Mouse (Mus musculus) spleen, adult 2 months (tissue): Measurements from ENCODE around the gene Shc3. TPM values are rescaled to one million over a fixed set of nuclear protein-coding genes. Genes with fewer than 3 reads are reported as not detected.
A peak's percentile ranks its signal among the peaks of the same experiment; 100 is the strongest.

Experiments
- DNase-seq, 2 experiments: peaks; one replicate each; pipeline versions ENCODE4 v3.0.0 to v3.0.0-alpha.2; 2012 to 2021; ENCODE audit warnings: low spot score in 2 of 2, low read depth in 1 of 2
- H3K27ac ChIP-seq: fragments of 200-500 bp; 2 replicates; pipeline ENCODE4 v1.5.1; 2012; ENCODE audit warnings: low read length, inconsistent platforms; ENCODE audit not compliant: insufficient read depth
- H3K27me3 ChIP-seq: fragments of 200-500 bp; 2 replicates; pipeline ENCODE4 v1.6.1; 2012; ENCODE audit warnings: mild to moderate bottlenecking, moderate library complexity, low read length, inconsistent platforms; ENCODE audit not compliant: control insufficient read depth, insufficient read depth
- H3K36me3 ChIP-seq: fragments of 200-500 bp; 2 replicates; pipeline ENCODE4 v1.6.1; 2012; ENCODE audit warnings: mild to moderate bottlenecking, low read length, inconsistent platforms; ENCODE audit not compliant: control insufficient read depth, insufficient read depth
- H3K4me1 ChIP-seq: fragments of 200-500 bp; 2 replicates; pipeline ENCODE4 v1.6.1; 2011; ENCODE audit warnings: inconsistent platforms; ENCODE audit not compliant: control insufficient read depth, insufficient read depth, insufficient read length
- H3K4me3 ChIP-seq: fragments of 200-500 bp; 2 replicates; pipeline ENCODE4 v1.5.1; 2011; ENCODE audit warnings: mild to moderate bottlenecking, inconsistent platforms; ENCODE audit not compliant: insufficient read depth, insufficient read length; ENCODE audit errors: extremely low read depth
- CTCF ChIP-seq: fragments of 200-500 bp; IDR thresholded peaks from 2 replicates; pipeline ENCODE4 v1.5.1; 2011; ENCODE audit warnings: mild to moderate bottlenecking, inconsistent platforms; ENCODE audit not compliant: insufficient read depth, insufficient read length, insufficient replicate concordance; ENCODE audit errors: extremely low read depth
- POLR2A ChIP-seq: fragments of 200-500 bp; IDR thresholded peaks from 2 replicates; pipeline ENCODE4 v1.6.1; 2011; ENCODE audit warnings: low read depth, low read length, inconsistent platforms
- WGBS: fragments of 180-500 bp; shearing (Covaris S2); methylation state at CpG from one replicate; pipeline ENCODE4 v1.1.7; 2018; 5-methylcytosine and 5-hydroxymethylcytosine counted together
- polyA plus RNA-seq: library from polyadenylated mRNA; depleted of rRNA; stranded (reverse); fragments of >200 nt; gene quantifications from 2 replicates; pipeline ENCODE4 v1.2.3, GENCODE M21; 2012

Shc3 gene
- polyA plus RNA-seq, 1 experiment = 0.14 TPM

GRCm38 (mm10) chr13:51411243-51411642 is 158.0 kb downstream of the Shc3 start:
- TF ChIP-seq CTCF (no peak), POLR2A (no peak)
- Histone ChIP-seq H3K27me3 (0 out of 2 replicates have a peak, but pooled peaks cover 4% of the 10 kb centered on the region), H3K27ac (no peak overlapping the region), H3K36me3 (no peaks in the 10 kb centered on the region), H3K4me3 (no peak overlapping the region), H3K4me1 (no peaks in the 10 kb centered on the region; the same call in 1 of the 2 replicates)
- DNase-seq = no peak
- 86% methylated on average over 9 of the region's 9 CpGs for WGBS

- H3K36me3 ChIP-seq = no peaks in the 10 kb centered on the region
- TF ChIP-seq POLR2A (no peak), CTCF (no peak)
- 0 out of 2 replicates have a peak, but pooled peaks cover 4% of the 10 kb centered on the region for H3K27me3 ChIP-seq
- H3K4me1 ChIP-seq = no peaks in the 10 kb centered on the region; the same call in 1 of the 2 replicates
- 52% methylated on average over 6 of the region's 6 CpGs for WGBS
- peak overlapping the region; percentile 31; the same call in 1 of the 2 replicates for H3K4me3 ChIP-seq
- H3K27ac ChIP-seq = no peak overlapping the region
- DNase-seq = no peak
These were observed 159.2 kb downstream of the Shc3 start for GRCm38 (mm10) chr13:51409936-51410481.

- Histone ChIP-seq H3K4me1 (peaks cover 4% of the 10 kb centered on the region; the same call in 1 of the 2 replicates), H3K27ac (peak within 1 kb of the TSS; percentile 35), H3K27me3 (0 out of 2 replicates have a peak, but pooled peaks cover 4% of the 10 kb centered on the region), H3K36me3 (no peaks in the 10 kb centered on the region), H3K4me3 (peak within 1 kb of the TSS; percentile 58)
- DNase-seq = peak in 1 of 2 experiments; percentile 47
- WGBS = 2% methylated on average over 33 of the region's 33 CpGs
- no peak for TF ChIP-seq CTCF
- no peak for TF ChIP-seq POLR2A
These were observed 160.7 kb downstream of the Shc3 start, which contains the start of gene S1pr3 for GRCm38 (mm10) chr13:51408519-51409001. Gene S1pr3, plus strand, starts transcription at chr13:51408639.

GRCm38 (mm10) chr13:51407541-51408217 is 161.5 kb downstream of the Shc3 start:
- no peak for DNase-seq
- no peaks in the 10 kb centered on the region for H3K36me3 ChIP-seq
- H3K27ac ChIP-seq = no peak overlapping the region
- 30% methylated on average over 13 of the region's 13 CpGs for WGBS
- 0 out of 2 replicates have a peak, but pooled peaks cover 4% of the 10 kb centered on the region for H3K27me3 ChIP-seq
- no peak overlapping the region for H3K4me3 ChIP-seq
- H3K4me1 ChIP-seq = peaks cover 7% of the 10 kb centered on the region; the same call in 1 of the 2 replicates
- TF ChIP-seq CTCF (no peak), POLR2A (no peak)

- 65% methylated on average over 13 of the region's 13 CpGs for WGBS
- no peak for DNase-seq
- 0 out of 2 replicates have a peak, but pooled peaks cover 4% of the 10 kb centered on the region for H3K27me3 ChIP-seq
- H3K36me3 ChIP-seq = no peaks in the 10 kb centered on the region
- peaks cover 13% of the 10 kb centered on the region; the same call in 1 of the 2 replicates for H3K4me1 ChIP-seq
- H3K27ac ChIP-seq = no peak overlapping the region
- no peak overlapping the region for H3K4me3 ChIP-seq
- TF ChIP-seq POLR2A (no peak), CTCF (no peak)
These were observed 163.4 kb downstream of the Shc3 start for GRCm38 (mm10) chr13:51405731-51406320.

GRCm38 (mm10) chr13:51404566-51404965 is 164.7 kb downstream of the Shc3 start:
- no peaks in the 10 kb centered on the region for H3K36me3 ChIP-seq
- DNase-seq = no peak
- 0 out of 2 replicates have a peak, but pooled peaks cover 4% of the 10 kb centered on the region for H3K27me3 ChIP-seq
- H3K4me3 ChIP-seq = no peak overlapping the region
- WGBS = 60% methylated on average over 4 of the region's 4 CpGs
- H3K4me1 ChIP-seq = peaks cover 24% of the 10 kb centered on the region; the same call in 1 of the 2 replicates
- no peak overlapping the region for H3K27ac ChIP-seq
- no peak for TF ChIP-seq POLR2A
- no peak for TF ChIP-seq CTCF
